Mouse (Mus musculus) thymus, postnatal 0 days (tissue): Measurements from ENCODE around the gene Osgep. TPM values are rescaled to one million over a fixed set of nuclear protein-coding genes. Genes with fewer than 3 reads are reported as not detected.
A peak's percentile ranks its signal among the peaks of the same experiment; 100 is the strongest.
"Not testable (repeated sequence)": the region's sequence is repeated elsewhere in the genome, so short reads cannot be mapped to it uniquely, and the experiment has no call there.

Source experiments
- DNase-seq: peaks from one replicate; pipeline ENCODE4 v3.0.0-alpha.2; 2015; ENCODE audit warnings: low spot score
- polyA plus RNA-seq: library from polyadenylated mRNA; unstranded; fragments of >200 nt; fragmentation: Nextera tagmentation; extraction: Ambion mirVana; gene quantifications from 2 replicates; pipeline ENCODE4 v1.2.1, GENCODE M21; 2015

Osgep gene
- polyA plus RNA-seq, 1 experiment from 2014 or later = 111 TPM

GRCm38 (mm10) chr14:50931493-50932020, 6.9 kb upstream of the Osgep start:
- DNase-seq = no peak

- peak; percentile 99 for DNase-seq
These were observed 6.2 kb upstream of the Osgep start, which contains the start of the genes Pip4p1 and Pnp for GRCm38 (mm10) chr14:50930754-50931492. Gene Pip4p1, minus strand, starts transcription at chr14:50930856. Gene Pnp, plus strand, starts transcription at chr14:50931082.

- DNase-seq = peak; percentile 68
These were observed 5.7 kb upstream of the Osgep start for GRCm38 (mm10) chr14:50930377-50930753.

- DNase-seq = no peak
These were observed 5.3 kb upstream of the Osgep start for GRCm38 (mm10) chr14:50929951-50930350.

GRCm38 (mm10) chr14:50927366-50927765, 2.7 kb upstream of the Osgep start:
- DNase-seq = no peak

- DNase-seq = no peak
These were observed 623 bp upstream of the Osgep start for GRCm38 (mm10) chr14:50925111-50925920.

GRCm38 (mm10) chr14:50923437-50923836, 1.3 kb downstream of the Osgep start:
- not testable (repeated sequence) for DNase-seq

- DNase-seq = no peak
These were observed 13.3 kb downstream of the Osgep start for GRCm38 (mm10) chr14:50911356-50911755.

- no peak for DNase-seq
These were observed 16.6 kb downstream of the Osgep start for GRCm38 (mm10) chr14:50908126-50908525.

- DNase-seq = not testable (repeated sequence)
These were observed 19.4 kb downstream of the Osgep start for GRCm38 (mm10) chr14:50905327-50905726.

- no peak for DNase-seq
These were observed 19.9 kb downstream of the Osgep start for GRCm38 (mm10) chr14:50904828-50905129.

GRCm38 (mm10) chr14:50903973-50904827, 20.5 kb downstream of the Osgep start:
- peak; percentile 23 for DNase-seq

- DNase-seq = not testable (repeated sequence)
These were observed 26.7 kb downstream of the Osgep start for GRCm38 (mm10) chr14:50897992-50898391.

GRCm38 (mm10) chr14:50897374-50897765, 27.3 kb downstream of the Osgep start, which contains the start of gene Klhl33:
Gene Klhl33, minus strand, starts transcription at chr14:50897507.
- no peak for DNase-seq

GRCm38 (mm10) chr14:50896747-50897373, 27.8 kb downstream of the Osgep start:
- DNase-seq = no peak

- DNase-seq = no peak
These were observed 28.5 kb downstream of the Osgep start for GRCm38 (mm10) chr14:50895985-50896746.

- no peak for DNase-seq
These were observed 29.3 kb downstream of the Osgep start for GRCm38 (mm10) chr14:50895407-50895806.

- no peak for DNase-seq
These were observed 31.9 kb downstream of the Osgep start for GRCm38 (mm10) chr14:50892541-50893459.

- no peak for DNase-seq
These were observed 32.6 kb downstream of the Osgep start for GRCm38 (mm10) chr14:50892091-50892490.
